Mouse (Mus musculus): ENCODE results near the gene Nt5dc2.
A peak's percentile ranks its signal among the peaks of the same experiment; 100 is the strongest.

Gene Nt5dc2

GRCm38 (mm10) chr14:31134015-31135000 lies 3.5 kb downstream of the Nt5dc2 start:
- peak; percentile 77 for DNase-seq (ENCODE audit: inconsistent ontology term)

GRCm38 (mm10) chr14:31135495-31136410 lies 4.9 kb downstream of the Nt5dc2 start:
- no peak for DNase-seq (ENCODE audit: inconsistent ontology term)

- no peak for DNase-seq (ENCODE audit: inconsistent ontology term)
These were observed 5.8 kb downstream of the Nt5dc2 start for GRCm38 (mm10) chr14:31136411-31137280.

GRCm38 (mm10) chr14:31137281-31137595 lies 6.4 kb downstream of the Nt5dc2 start:
- DNase-seq (ENCODE audit: inconsistent ontology term): no peak

GRCm38 (mm10) chr14:31137791-31138190 lies 6.9 kb downstream of the Nt5dc2 start:
- DNase-seq (ENCODE audit: inconsistent ontology term): no peak

GRCm38 (mm10) chr14:31138219-31138896 lies 7.5 kb downstream of the Nt5dc2 start:
- DNase-seq (ENCODE audit: inconsistent ontology term): no peak

GRCm38 (mm10) chr14:31138897-31139429 lies 8.1 kb downstream of the Nt5dc2 start:
- no peak for DNase-seq (ENCODE audit: inconsistent ontology term)

GRCm38 (mm10) chr14:31139666-31140065 lies 8.8 kb downstream of the Nt5dc2 start:
- no peak for DNase-seq (ENCODE audit: inconsistent ontology term)

GRCm38 (mm10) chr14:31140141-31140540 lies 9.3 kb downstream of the Nt5dc2 start:
- no peak for DNase-seq (ENCODE audit: inconsistent ontology term)

- no peak for DNase-seq (ENCODE audit: inconsistent ontology term)
These were observed 10.2 kb downstream of the Nt5dc2 start for GRCm38 (mm10) chr14:31141011-31141410.

- DNase-seq (ENCODE audit: inconsistent ontology term): no peak
These were observed 14.8 kb downstream of the Nt5dc2 start for GRCm38 (mm10) chr14:31145694-31146093.

- DNase-seq (ENCODE audit: inconsistent ontology term): peak; percentile 19
These were observed 29.6 kb downstream of the Nt5dc2 start for GRCm38 (mm10) chr14:31160196-31161150.

- DNase-seq (ENCODE audit: inconsistent ontology term): no peak
These were observed 30.3 kb downstream of the Nt5dc2 start for GRCm38 (mm10) chr14:31161191-31161590.

GRCm38 (mm10) chr14:31161638-31162037 lies 30.8 kb downstream of the Nt5dc2 start:
- DNase-seq (ENCODE audit: inconsistent ontology term): no peak

GRCm38 (mm10) chr14:31164067-31164466 lies 33.2 kb downstream of the Nt5dc2 start:
- DNase-seq (ENCODE audit: inconsistent ontology term): no peak

GRCm38 (mm10) chr14:31165010-31165409 lies 34.2 kb downstream of the Nt5dc2 start:
- no peak for DNase-seq (ENCODE audit: inconsistent ontology term)

GRCm38 (mm10) chr14:31165458-31165857 lies 34.6 kb downstream of the Nt5dc2 start:
- no peak for DNase-seq (ENCODE audit: inconsistent ontology term)

- DNase-seq (ENCODE audit: inconsistent ontology term): no peak
These were observed 35.3 kb downstream of the Nt5dc2 start for GRCm38 (mm10) chr14:31165991-31166630.

GRCm38 (mm10) chr14:31166827-31167226 lies 36.0 kb downstream of the Nt5dc2 start:
- DNase-seq (ENCODE audit: inconsistent ontology term): no peak

Data from Muller cell, postnatal 12 days (primary cell).